Mouse (Mus musculus) bone marrow macrophage, adult 2 months (primary cell): ENCODE measurements at regions not wholly inside any gene's neighbourhood (a gene's known extent, or its start where the extent isn't known, plus 50 kb on each side); places are given as distances from the start of the nearest gene placed in this dataset.

Experiments used
- CTCF ChIP-seq: IDR thresholded peaks from 2 replicates; pipeline ENCODE4 v1.5.1; 2012; ENCODE audit warnings: low read depth, mild to moderate bottlenecking, low read length, moderate library complexity
- POLR2A ChIP-seq: IDR thresholded peaks from 2 replicates; pipeline ENCODE4 v1.6.1; 2012; ENCODE audit warnings: mild to moderate bottlenecking, low read depth, low read length, borderline replicate concordance

- TF ChIP-seq POLR2A (no peak), CTCF (no peak)
Measured at GRCm38 (mm10) chr15:51409791-51410308, 2474.9 kb upstream of the Gm7489 start.
